Mouse (Mus musculus) lung, postnatal 4 days (tissue): ENCODE measurements at regions not wholly inside any gene's neighbourhood (a gene's known extent, or its start where the extent isn't known, plus 50 kb on each side); places are given as distances from the start of the nearest gene placed in this dataset.
"Not testable (repeated sequence)": the region's sequence is repeated elsewhere in the genome, so short reads cannot be mapped to it uniquely, and the experiment has no call there.

Experiments used
- DNase-seq, 2 experiments: peaks; one replicate each; pipeline ENCODE4 v3.0.0; 2021

DNA sequence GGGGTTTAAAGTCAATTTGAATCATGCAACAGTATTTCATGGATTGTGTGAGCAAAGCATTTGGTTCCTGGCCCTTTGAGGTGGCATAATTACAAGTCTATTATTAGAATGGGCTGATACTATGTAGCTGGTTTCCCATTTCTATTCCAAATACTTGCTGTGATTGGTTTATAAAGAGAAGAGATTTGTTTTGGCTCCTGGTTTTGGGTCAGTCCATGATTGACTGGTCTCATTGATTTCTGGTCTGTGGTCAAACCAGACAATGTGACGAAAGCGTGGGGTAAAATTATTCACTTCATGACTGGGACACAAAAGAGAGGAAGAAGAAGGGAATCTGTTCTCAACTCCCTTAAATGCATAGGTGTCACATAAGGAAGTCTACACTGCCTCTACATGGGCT is 147.0 kb upstream of the Dlgap1 start:
- DNase-seq = no peak

DNA sequence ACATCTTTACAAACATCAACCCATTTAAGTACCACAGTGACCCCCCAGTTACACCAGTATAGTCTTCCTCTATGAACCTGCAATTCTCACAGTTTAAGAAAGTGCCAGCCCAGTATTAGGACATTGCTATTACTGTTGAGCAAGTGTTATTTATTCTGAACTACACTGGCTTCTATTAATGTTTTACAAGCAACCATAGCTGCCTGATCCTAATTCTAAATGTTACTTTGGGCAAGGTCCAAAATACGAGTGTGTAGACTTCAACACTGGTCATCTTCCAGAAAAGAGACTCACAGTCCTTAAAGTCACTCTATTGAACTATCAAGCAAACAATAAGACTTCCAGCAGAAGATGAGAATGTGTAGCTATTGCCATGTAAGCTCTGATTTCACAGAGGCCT is 146.0 kb upstream of the Dlgap1 start:
- DNase-seq = no peak

DNA sequence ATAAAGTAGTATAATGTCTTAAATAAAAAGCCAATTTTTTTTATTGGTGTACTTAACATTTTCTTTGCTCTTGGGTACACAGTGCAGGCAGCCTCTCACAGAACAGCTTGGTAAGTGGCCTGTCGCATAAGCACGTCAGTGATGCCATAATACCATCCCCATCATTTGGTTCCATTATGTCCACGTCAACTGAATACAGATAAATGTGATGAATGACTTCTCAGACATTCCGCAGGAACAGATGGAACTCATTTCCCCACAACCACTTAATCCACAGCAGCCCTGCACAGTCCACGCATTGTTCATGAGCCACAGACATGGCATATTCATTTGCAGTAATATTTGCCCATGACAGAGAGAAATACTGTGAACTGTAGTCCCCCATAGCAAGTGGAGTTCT is 127.6 kb upstream of the Dlgap1 start:
- DNase-seq = no peak

DNA sequence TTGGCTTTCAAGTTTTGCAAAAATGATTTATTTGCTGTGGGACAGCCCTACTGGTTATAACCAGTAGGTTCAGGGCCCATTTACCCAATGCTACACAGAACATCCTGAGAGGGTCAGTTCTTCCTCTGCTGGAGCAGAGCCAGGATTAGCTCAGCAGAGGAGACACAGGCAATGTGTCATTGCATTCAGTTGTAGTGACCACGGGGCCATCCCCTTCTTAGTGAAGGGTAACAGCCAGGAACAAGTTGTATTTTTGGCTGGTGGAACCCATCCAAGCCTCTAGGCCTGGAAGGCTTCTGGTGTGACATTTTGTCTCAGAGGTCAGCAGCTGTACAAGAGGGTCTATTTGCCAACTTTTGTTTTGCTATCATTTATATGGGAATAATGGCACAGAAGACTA is 120.6 kb upstream of the Dlgap1 start:
- no peak for DNase-seq

DNA sequence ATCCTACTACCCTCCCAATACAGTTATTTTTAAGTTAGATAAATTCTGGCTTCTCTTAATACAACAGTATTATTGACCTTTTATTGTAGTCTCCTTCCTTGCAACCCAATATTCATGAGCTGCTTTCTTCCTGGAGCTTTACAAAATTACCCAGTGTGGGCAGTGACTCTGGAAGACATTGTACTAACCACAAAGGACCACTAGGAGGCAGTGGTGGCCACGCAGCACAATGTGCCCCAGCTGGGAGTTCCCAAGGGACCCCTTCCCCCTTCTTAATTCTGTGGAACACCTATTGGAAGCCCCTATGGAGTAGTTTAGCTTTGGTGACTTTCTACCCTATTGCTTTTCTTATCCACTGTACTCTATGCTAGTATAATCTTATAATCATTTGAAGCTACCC is 118.8 kb upstream of the Dlgap1 start:
- DNase-seq = no peak

DNA sequence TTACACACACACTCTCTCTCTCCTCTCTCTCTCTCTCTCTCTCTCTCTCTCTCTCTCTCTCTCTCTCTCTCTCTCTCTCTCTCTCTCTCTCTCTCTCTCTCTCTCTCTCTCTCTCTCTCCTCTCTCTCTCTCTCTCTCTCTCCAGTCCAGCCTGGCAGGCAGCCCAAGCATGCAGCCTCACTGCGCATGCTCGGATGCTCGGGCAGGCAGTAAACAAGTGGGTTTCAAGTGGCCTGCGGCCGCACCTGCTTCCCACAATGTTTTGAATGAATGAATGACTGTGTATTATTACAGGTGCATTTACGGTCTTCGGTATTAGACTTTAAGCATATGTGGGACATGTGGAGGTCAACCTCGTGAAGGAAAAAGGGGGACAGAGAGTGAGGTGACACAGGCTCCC is 88.9 kb upstream of the Dlgap1 start:
- not testable (repeated sequence) for DNase-seq

DNA sequence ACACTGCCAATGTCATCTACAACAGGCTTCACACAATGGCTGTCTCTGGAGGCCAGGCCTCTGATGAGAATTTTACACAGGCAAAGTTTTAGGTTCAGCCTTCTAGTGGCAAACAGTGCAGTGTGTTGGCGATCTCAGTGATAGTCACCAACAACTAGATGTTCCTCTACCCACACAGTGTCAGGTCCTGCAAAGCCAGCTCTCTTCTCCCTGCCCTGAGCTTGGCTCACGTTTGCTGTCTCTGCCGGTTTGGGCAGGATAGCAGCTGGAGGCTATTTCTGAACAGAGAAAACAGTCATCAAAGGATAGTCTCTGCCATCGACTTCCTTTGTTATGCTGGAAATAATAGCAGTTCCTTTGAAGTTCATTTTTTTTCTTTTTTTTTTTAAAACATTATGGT is 74.9 kb upstream of the Dlgap1 start:
- DNase-seq = no peak
